Mouse (Mus musculus): ENCODE results near the gene Dnah12. TPM values are rescaled to one million over a fixed set of nuclear protein-coding genes. Genes with fewer than 3 reads are reported as not detected.

Gene Dnah12
- not detected for total RNA-seq (2023)

GRCm38 (mm10) chr14:26692974-26693373 is at the start of gene Dnah12:
Gene Dnah12, plus strand, starts transcription at chr14:26693274.

GRCm38 (mm10) chr14:26669292-26670073 is 23.6 kb upstream of the Dnah12 start, which contains the start of gene Pde12:
Gene Pde12, minus strand, starts transcription at chr14:26669883.

GRCm38 (mm10) chr14:26894392-26894791 is 201.3 kb downstream of the Dnah12 start, which contains the start of gene Asb14:
Gene Asb14, plus strand, starts transcription at chr14:26894557.

Other genes with a start within 250 kb of the Dnah12 start
- gene Slmap, start 158.3 kb upstream of the Dnah12 start, total RNA-seq (2023) = 67.2 TPM
- 26.1 TPM for gene Dennd6a, start 119.4 kb upstream of the Dnah12 start, total RNA-seq (2023)
- gene Arf4, start 55.2 kb upstream of the Dnah12 start, total RNA-seq (2023) = 200 TPM
- gene Pde12, start 23.4 kb upstream of the Dnah12 start, total RNA-seq (2023) = 14.0 TPM
- not detected for gene Asb14, start 201.3 kb downstream of the Dnah12 start, total RNA-seq (2023)

All from CD4-positive naive resting alpha-beta T cell, adult 57 days (primary cell).